Mouse (Mus musculus) liver, adult (tissue): ENCODE measurements around the gene Slc37a1.

Source experiments
- GATA4 ChIP-seq: IDR thresholded peaks from 2 replicates; pipeline ENCODE4 v1.6.1; 2014; ENCODE audit warnings: mild to moderate bottlenecking, low read length; ENCODE audit not compliant: insufficient replicate concordance

The Slc37a1 gene

DNA sequence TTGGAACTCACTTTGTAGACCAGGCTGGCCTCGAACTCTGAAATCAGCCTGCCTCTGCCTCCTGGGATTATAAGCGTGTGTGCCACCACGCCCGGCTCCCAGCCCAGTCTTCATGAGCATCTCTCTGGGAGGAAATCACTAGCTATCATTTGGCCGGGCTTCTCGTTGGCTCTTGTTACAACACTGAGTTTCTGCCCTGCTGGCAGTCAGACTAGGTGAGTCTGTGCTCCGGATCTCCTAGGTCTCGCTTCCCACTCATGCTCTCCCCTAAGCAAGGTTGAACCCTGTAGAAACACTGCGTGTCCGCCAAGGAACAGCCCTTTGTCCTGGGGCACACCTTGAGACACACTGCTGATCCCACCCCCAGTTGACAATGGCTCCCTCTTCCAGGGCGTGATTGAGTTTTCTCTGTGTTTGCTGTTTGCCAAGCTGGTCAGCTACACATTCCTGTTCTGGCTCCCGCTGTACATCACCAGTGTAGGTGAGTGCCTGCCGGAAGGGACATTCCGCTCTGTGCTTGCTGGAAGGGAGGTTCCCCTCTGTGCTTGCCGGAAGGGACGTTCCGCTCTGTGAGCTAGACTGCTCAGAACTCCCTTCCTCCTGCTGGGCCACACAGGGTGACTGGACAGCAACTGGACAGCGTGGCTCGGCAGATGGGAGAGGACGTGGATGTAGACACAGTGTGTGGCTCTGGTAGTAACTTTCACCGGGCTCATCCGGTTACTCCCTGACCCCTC is 48.9 kb downstream of the Slc37a1 start:
- TF ChIP-seq GATA4 = no peak

DNA sequence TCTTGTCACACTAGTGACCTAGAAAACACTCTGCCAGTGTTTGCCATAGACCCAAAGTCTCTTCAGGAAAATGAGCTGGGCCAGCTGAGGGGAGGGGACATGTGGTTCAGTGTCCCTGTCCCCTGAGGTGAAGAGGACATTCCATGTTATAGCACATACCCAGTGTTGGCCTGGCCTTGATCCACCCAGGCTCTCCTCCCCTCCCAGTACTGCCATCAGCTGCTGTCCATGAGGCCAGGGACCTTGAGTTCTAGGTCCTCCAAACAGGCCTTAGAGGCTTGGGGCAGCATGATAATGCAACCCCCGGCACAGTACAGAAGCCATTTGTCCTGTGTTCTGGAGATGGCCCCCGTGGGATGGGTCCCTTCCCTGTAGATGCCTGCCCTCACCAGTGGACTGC is 53.2 kb downstream of the Slc37a1 start:
- TF ChIP-seq GATA4 = no peak

DNA sequence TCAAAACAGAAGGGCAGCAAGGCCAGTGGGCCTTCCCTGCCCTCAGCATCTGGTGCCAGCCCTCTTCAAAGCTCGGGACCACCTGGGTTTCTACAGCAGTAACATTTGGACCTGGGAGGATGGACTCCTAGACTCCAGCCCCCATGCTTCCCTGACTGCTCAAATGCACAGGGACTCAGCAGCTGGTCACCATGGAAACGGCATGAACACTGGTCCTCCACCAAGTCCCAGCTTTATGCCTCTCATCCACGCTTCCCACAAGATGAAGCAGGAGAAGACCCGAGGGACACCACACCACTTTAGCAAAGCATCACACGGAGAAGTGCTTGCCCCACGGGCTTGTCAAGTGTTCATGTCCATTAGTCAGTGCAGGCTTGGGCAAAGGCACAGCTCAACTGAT is 55.6 kb downstream of the Slc37a1 start:
- TF ChIP-seq GATA4 = no peak

DNA sequence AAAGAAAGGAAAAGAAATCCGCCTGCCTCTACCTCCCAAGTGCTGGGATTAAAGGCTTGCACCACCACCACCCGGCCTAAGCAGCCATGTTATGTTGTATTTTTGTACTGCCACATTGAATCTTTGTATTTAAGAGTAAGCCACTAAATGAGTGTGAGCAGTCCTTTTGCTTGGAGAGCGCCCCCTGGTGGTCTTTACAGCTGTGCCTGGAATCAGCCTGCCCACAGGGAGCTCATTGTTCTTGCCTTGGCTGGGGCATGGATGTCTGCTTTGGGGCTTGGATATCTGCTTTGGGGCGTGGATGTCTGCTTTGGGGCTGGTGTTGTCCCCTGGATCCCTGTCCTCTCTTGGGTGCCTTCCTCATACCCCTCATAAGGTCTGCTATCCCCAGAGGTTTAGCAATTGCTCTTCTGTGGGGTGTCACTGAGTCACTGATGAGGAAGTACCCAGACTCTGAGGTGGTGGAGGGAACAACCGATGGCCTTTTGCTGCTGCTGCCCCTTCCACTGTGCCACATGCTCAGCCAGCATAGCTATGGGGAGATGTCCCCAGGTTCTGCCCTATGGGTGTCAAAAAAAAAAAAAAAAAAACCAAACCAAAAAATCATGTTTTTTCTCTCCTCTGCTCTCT is 57.7 kb downstream of the Slc37a1 start:
- TF ChIP-seq GATA4 = no peak

DNA sequence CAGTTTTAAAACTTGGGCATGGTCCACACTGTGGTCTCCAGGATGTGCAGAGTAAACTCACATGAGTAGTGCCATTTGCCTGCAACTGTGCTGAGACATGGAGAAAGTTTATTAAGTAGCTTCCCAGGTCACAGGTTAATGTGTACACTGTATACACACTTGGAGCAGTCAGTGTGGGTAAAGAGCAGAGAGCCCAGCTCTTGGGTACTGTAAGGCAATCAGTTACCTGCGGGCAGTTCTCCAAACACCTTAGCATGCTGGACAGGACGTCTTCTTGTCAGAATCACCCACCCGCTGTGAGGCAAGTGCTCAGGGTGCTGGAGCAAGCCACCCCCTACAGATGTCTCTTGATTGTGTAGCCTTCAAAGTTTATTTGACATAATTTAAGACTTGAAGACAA is 58.2 kb downstream of the Slc37a1 start:
- no peak for TF ChIP-seq GATA4

DNA sequence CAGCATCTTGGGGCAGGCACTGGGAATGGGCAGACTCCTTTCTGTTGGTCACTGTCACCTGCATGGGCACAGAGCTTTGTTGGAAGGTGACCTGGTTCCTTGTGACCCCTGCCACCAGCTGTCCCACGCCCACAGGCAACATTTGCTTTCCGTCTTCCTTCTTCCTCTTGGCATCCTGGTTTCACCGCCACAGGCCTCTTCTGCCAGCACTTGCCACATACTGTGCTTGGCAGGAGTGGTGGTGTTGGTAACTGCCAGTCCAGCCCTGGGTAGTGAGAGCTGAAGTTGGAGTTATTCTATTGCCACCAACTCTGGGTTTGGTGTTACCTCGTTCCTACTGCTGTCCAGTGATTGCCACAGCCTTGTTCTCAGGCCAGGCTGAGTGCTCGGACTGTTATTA is 61.5 kb downstream of the Slc37a1 start:
- TF ChIP-seq GATA4 = no peak

DNA sequence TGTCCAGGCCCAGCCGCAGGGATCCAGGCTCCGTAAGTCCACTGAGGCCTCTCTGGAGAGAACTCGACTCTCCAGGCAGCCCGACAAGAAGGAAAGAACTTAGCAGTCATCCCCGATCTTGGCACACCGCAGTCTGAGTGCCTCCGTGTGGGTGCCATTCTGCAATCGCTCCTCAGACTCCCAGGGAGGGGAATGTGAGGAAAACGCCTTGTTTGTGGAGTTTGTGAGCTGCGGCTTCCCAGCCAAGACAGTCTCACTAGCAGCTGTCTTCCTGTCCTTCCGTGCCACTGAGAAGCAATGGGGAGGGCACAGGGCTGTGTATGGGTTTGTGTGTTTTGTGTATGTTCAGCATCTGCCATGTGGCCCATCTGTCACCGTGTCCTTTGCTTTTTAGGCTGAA is 62.8 kb downstream of the Slc37a1 start:
- TF ChIP-seq GATA4 = no peak

DNA sequence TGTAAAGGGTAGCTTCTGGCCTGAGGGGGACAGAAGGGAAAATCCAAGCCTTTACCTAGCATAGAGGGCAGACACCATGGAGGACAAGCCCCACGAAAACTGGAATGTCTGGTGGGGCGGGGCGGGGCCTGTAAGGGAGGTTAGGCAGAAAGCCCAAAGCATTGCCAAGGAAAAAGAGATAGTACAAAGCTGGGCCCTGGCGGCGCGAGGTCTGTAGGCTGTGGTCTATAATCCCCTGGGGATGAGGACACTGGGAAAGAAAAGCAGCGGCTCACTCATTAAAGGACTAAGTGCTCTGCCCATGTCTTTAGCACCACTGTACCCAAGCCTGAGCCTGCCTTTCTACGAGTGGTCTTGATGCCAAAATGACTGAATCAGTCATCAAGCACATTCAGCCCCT is 65.4 kb downstream of the Slc37a1 start:
- no peak for TF ChIP-seq GATA4

DNA sequence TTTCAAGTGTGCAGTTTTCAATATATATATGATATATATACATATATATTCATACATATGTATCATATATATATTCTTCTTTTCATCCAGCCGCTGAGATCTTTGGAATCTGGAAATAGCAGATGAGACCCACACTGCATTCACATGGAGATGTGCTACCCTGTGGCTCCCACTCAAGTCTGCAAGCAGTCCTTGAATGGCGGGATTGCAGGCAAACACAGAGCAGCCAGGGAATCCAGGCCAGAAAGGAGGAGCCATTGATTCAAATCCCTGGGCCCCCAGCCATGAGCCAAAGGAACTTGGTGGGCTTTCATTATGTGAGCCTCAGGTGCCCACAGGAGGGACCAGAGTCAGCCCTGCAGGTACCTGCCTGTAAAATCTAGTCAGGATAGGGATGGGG is 66.7 kb downstream of the Slc37a1 start:
- TF ChIP-seq GATA4 = no peak

DNA sequence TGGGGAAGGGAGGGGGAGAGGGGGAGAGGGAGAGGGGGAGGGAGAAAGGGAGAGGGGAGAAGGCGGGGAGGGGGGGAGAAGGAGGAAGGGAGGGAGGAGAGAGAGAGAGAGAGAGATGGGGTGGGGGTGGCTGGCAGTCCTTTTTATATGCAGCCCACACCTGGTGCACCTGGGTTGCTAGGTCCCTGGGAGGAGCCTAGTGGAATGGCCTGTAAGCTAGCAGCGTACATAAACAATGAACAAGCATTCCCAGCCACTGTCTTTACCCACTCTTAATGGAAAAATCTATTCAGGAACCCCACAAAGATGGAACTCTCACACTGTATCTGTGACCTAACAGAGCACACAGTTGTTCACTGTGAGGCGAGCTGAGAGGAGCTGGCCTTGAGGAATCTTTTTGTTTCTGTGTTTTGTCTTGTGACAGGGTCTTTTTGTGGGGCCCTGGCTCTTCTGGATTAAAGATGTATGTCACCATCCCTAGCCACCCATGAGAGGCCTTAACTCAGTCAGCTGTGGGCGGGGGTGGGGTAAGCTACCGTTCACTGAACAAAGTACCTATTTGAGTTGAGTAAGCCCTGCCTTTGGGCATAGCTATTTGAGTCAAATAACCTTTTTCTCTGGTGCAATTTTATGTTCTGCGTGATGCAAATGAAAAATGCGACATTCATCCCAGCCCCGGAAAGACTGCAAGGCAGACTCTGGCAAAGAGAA is 69.4 kb downstream of the Slc37a1 start:
- no peak for TF ChIP-seq GATA4

DNA sequence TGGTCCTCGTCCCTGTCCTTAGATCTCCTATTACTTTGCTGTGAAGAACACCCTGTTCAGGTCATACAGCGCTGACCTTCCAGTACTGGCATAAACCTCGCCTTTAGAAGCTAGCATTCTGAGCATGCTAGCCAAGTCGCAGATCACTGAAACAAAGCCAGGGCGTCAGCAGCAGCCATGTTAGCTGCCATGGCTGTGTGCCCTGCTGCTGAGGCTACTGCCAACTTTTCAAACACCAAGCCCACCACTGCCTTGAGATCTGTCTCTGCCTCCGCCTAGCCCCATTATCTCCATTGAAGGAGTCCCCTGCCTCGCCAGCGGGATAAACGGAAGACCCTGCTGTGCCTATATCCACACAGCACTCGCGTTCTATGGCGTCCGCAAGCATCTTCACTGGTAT is 74.0 kb downstream of the Slc37a1 start:
- TF ChIP-seq GATA4 = no peak

DNA sequence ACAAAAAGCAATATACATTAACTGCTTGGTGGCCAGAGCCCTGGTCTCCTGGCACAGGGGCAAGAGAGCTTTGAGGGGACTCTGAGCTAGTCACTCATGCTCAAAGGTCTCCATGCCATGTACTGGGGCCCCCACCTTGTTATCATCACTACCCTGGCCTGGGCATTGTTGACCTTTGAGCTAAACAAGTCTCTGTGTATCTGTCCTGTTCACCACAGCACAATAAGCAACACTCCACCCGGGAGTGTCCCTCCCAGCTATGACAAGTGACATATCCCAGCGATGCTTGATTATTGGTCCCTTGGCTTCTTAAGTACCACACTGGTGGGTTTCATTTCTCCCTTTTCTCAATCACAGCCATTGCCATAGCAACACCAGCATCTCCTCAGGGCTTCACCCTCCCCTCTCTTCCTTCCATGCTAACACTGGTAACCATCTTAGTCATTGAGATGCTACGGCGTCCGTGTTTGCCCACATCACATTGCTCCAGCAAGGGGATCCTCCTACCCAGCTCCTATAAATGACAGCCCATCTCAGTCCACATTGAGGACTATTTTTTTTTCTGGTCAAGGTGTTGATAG is 79.1 kb downstream of the Slc37a1 start:
- no peak for TF ChIP-seq GATA4

DNA sequence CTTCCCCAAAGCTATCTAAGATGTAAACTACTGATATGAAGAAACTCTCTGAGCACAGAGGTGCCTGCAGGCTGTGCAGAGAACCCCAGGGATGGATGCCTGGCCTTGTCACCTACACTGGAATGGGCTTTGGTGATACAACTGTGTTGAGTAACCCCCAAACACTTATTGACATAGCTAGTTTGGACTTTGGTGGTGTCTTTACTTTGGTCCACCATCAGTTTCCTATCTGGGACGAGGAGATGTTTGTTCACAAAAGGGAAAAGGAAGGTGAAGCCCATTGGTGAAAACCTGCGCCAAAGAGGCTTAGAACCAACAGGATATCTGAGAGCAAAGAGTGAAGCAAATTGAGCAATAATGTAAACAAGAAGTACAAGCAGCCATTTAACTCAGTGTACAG is 83.6 kb downstream of the Slc37a1 start:
- no peak; the same call in 1 of the 2 replicates for TF ChIP-seq GATA4

DNA sequence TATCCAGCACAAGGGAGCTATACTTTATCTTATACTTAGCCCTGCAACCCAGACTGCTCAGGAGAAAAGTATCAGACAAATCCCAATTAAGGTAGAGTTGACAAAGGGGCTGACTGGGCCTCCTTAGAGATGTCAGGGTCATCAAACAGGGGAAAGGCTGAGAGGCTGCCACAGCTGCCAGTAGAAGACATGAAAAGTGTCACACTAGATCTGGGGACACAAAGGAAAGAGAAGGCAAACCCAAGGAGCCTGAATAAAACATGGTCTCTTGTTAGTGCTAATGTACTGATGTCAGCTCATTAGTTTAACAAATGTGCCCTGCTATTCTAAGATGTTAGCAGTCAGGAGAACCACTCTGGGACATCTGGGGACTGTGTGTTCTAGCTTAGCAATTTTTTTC is 84.3 kb downstream of the Slc37a1 start:
- TF ChIP-seq GATA4 = no peak

DNA sequence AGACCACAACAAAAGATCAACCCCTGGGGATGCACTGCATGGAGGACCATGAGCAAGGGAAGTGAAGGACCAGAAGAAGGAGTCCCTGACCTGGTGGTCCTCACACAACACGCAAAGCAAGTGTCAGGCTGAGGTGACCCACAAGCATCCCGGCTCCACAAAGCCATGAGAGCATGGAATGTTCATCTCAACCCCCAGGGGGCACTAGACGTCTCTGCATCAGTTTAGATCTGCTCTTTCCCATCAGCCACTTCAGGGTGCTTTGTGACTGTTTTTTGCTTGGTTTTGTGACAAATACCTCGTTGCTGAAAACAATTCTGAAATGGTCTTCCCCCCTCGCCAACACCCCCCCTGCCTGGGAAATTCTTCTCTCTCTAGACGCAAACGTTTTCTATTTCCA is 91.4 kb downstream of the Slc37a1 start:
- no peak for TF ChIP-seq GATA4

DNA sequence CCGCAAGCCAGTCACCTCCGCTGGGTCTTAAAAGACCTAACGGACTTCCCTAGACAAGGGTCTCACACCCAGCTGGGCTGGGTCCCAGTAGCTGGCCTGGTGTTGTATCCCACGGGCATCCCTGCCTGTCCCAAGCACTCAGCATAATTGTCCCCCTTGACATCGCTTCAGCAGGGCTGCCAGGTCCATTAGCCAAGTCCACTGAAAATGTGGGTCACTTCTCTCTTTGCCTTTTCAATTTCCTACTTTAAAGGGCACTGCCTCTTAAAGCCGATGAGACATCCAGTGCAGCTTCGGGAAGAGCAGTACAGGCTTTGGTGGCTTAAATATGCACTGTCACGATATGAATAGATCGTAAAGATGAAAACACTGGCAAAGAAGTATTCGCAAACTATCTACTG is 91.8 kb downstream of the Slc37a1 start:
- no peak for TF ChIP-seq GATA4
